Mouse (Mus musculus): ENCODE data around the gene Gm27027. TPM values are rescaled to one million over a fixed set of nuclear protein-coding genes. Genes with fewer than 3 reads are reported as not detected.
A peak's percentile ranks its signal among the peaks of the same experiment; 100 is the strongest.

Gm27027 gene
- polyA plus RNA-seq, 1 experiment = not detected

DNA sequence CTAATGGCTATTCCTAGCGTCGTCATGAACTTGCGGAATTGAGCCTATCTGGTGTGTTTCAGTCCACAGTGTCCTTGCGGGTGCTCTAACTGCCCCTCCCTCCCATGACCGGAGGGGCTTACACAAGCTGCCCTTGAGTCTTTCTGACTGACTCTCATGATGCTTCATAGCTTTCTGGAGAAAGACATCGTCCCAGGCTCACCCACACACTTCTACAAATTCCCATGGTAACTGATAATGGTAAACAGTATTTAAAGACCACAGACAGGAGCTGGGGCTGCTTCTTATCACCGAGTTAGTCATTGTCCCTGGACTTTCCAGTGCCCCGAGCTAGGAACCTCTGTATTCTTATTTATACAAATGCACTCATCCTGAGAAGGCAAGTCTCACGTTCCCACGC, 67.3 kb downstream of the Gm27027 start:
- Histone ChIP-seq H3K36me3 (ENCODE audit: control insufficient read depth, insufficient read depth, low read length, poor library complexity, severe bottlenecking) (no peaks in the 10 kb centered on the region), H3K27me3 (ENCODE audit: control insufficient read depth, insufficient read depth, low read length, poor library complexity, severe bottlenecking) (no peaks in the 10 kb centered on the region; the same call in 1 of the 2 replicates), H3K9ac (ENCODE audit: low read depth, poor library complexity, severe bottlenecking) (no peak overlapping the region), H3K9me3 (replicated peaks; ENCODE audit: control insufficient read depth, insufficient read depth, low read length, poor library complexity, severe bottlenecking) (no peaks in the 10 kb centered on the region), H3K4me1 (ENCODE audit: control insufficient read depth, insufficient read depth, low read length) (peaks cover 7% of the 10 kb centered on the region), H3K4me3 (ENCODE audit: low read depth, low read length) (no peak overlapping the region), H3K27ac (ENCODE audit: insufficient read depth, low read length) (peak overlapping the region; percentile 84; the same call in 1 of the 2 replicates)
- peak; percentile 23; the same call in 1 of the 2 replicates for TF ChIP-seq EP300 (IDR thresholded peaks at IDR 0.05; ENCODE audit: insufficient read depth, low read depth, low read length)
- no peak for TF ChIP-seq POLR2A (IDR thresholded peaks at IDR 0.05; ENCODE audit: insufficient read depth, low read length)
- TF ChIP-seq CTCF (IDR thresholded peaks at IDR 0.05; ENCODE audit: low read depth, low read length) = no peak

DNA sequence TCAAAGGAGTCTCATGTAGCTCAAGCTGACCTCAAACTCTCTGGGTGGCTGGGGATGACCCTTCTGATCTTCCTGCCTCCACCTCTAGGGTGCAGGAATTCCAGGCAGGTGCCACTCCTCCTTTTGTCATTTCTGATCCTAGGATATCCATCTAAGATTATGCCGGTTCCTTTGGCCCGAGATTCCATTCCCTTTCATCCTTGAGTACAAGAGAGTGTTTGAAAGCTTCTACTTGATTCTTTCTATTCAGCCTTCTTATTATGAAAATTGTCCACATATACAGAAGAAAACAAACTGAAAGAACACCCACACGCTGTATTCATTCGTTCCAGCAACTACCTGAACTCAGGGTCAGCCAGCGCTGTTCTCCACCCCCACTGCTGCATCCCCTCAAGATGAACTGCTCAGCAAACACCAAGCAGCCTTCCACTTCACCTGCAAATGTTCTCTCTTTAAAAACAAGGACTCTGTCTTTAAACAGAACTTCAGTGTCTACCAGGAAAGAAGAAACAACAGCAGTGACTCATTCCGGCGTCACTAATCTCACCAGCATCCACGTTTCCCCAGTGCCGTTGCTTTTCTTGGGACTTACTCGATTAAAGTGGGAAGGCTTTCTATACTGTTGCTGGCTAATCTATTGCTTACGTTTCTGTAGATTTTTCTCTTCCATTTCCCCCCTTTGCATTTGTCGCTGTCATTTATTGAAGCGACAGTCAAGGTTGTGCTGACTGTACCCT, 68.3 kb downstream of the Gm27027 start:
- peak overlapping the region; percentile 84 for H3K27ac ChIP-seq (ENCODE audit: insufficient read depth, low read length)

DNA sequence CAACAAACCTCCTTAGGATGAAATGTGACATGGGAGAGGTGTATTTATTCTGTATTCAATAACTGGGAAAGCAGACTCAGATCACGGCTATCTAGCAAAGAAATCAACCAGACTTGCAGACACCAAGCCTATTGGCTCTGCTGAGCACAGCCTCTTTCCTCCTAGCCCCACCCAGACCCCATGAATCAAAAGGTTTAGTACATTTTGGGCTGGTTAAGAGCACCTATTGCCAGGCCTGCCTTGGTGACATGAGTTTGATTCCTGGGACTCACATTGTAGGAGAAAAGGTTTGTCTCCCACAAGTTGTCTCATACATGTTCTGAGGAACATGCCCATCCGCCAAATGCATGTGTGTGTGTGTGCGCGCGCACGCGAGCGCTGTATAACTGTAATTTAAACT, 70.0 kb downstream of the Gm27027 start:
- H3K9ac ChIP-seq (ENCODE audit: low read depth, poor library complexity, severe bottlenecking) = no peak overlapping the region
- H3K4me3 ChIP-seq (ENCODE audit: low read depth, low read length) = no peak overlapping the region
- H3K27ac ChIP-seq (ENCODE audit: insufficient read depth, low read length) = no peak overlapping the region
- H3K36me3 ChIP-seq (ENCODE audit: control insufficient read depth, insufficient read depth, low read length, poor library complexity, severe bottlenecking) = no peaks in the 10 kb centered on the region
- H3K27me3 ChIP-seq (ENCODE audit: control insufficient read depth, insufficient read depth, low read length, poor library complexity, severe bottlenecking) = no peaks in the 10 kb centered on the region
- TF ChIP-seq POLR2A (IDR thresholded peaks at IDR 0.05; ENCODE audit: insufficient read depth, low read length) = no peak
- TF ChIP-seq CTCF (IDR thresholded peaks at IDR 0.05; ENCODE audit: low read depth, low read length) = no peak
- no peak for TF ChIP-seq EP300 (IDR thresholded peaks at IDR 0.05; ENCODE audit: insufficient read depth, low read depth, low read length)
- H3K4me1 ChIP-seq (ENCODE audit: control insufficient read depth, insufficient read depth, low read length) = peaks cover 7% of the 10 kb centered on the region
- H3K9me3 ChIP-seq (replicated peaks; ENCODE audit: control insufficient read depth, insufficient read depth, low read length, poor library complexity, severe bottlenecking) = no peaks in the 10 kb centered on the region

More for the DNA sequence above, 68.3 kb downstream of the Gm27027 start:
- H3K4me1 ChIP-seq (ENCODE audit: control insufficient read depth, insufficient read depth, low read length) = peaks cover 7% of the 10 kb centered on the region
- no peaks in the 10 kb centered on the region for H3K36me3 ChIP-seq (ENCODE audit: control insufficient read depth, insufficient read depth, low read length, poor library complexity, severe bottlenecking)
- TF ChIP-seq POLR2A (IDR thresholded peaks at IDR 0.05; ENCODE audit: insufficient read depth, low read length) (no peak), EP300 (IDR thresholded peaks at IDR 0.05; ENCODE audit: insufficient read depth, low read depth, low read length) (peak; percentile 86), CTCF (IDR thresholded peaks at IDR 0.05; ENCODE audit: low read depth, low read length) (no peak)
- no peaks in the 10 kb centered on the region for H3K9me3 ChIP-seq (replicated peaks; ENCODE audit: control insufficient read depth, insufficient read depth, low read length, poor library complexity, severe bottlenecking)
- no peak overlapping the region for H3K9ac ChIP-seq (ENCODE audit: low read depth, poor library complexity, severe bottlenecking)
- no peak overlapping the region for H3K4me3 ChIP-seq (ENCODE audit: low read depth, low read length)
- H3K27me3 ChIP-seq (ENCODE audit: control insufficient read depth, insufficient read depth, low read length, poor library complexity, severe bottlenecking) = no peaks in the 10 kb centered on the region; the same call in 1 of the 2 replicates

DNA sequence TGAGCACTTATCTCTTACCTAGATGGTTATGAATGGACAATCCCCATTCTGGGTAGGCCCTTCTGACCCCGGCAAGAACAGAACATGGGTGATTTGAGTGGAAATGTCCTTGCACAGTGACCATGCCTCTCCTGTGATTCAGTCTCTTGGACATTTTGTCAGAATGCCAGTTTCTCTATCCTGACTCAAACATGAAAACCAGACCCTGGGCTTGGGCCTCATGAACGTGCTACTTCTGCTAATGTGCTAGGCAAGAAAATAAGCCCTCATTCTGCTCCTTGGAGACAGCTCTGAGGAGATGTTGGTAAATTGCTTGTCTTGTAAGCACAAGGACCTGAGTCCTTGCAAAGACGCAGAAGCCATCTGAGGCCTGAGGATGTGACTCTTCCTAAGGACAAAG, 77.1 kb downstream of the Gm27027 start:
- H3K9me3 ChIP-seq (replicated peaks; ENCODE audit: control insufficient read depth, insufficient read depth, low read length, poor library complexity, severe bottlenecking) = no peaks in the 10 kb centered on the region
- no peak overlapping the region for H3K4me3 ChIP-seq (ENCODE audit: low read depth, low read length)
- no peaks in the 10 kb centered on the region for H3K4me1 ChIP-seq (ENCODE audit: control insufficient read depth, insufficient read depth, low read length)
- no peaks in the 10 kb centered on the region for H3K36me3 ChIP-seq (ENCODE audit: control insufficient read depth, insufficient read depth, low read length, poor library complexity, severe bottlenecking)
- TF ChIP-seq CTCF (IDR thresholded peaks at IDR 0.05; ENCODE audit: low read depth, low read length) (no peak), POLR2A (IDR thresholded peaks at IDR 0.05; ENCODE audit: insufficient read depth, low read length) (no peak), EP300 (IDR thresholded peaks at IDR 0.05; ENCODE audit: insufficient read depth, low read depth, low read length) (no peak)
- H3K27me3 ChIP-seq (ENCODE audit: control insufficient read depth, insufficient read depth, low read length, poor library complexity, severe bottlenecking) = no peaks in the 10 kb centered on the region
- no peak overlapping the region for H3K9ac ChIP-seq (ENCODE audit: low read depth, poor library complexity, severe bottlenecking)
- no peak overlapping the region for H3K27ac ChIP-seq (ENCODE audit: insufficient read depth, low read length)

- Histone ChIP-seq H3K36me3 (ENCODE audit: control insufficient read depth, insufficient read depth, low read length, poor library complexity, severe bottlenecking) (no peaks in the 10 kb centered on the region), H3K27me3 (ENCODE audit: control insufficient read depth, insufficient read depth, low read length, poor library complexity, severe bottlenecking) (no peaks in the 10 kb centered on the region), H3K4me1 (ENCODE audit: control insufficient read depth, insufficient read depth, low read length) (no peaks in the 10 kb centered on the region), H3K9ac (ENCODE audit: low read depth, poor library complexity, severe bottlenecking) (no peak overlapping the region), H3K9me3 (replicated peaks; ENCODE audit: control insufficient read depth, insufficient read depth, low read length, poor library complexity, severe bottlenecking) (no peaks in the 10 kb centered on the region), H3K4me3 (ENCODE audit: low read depth, low read length) (no peak overlapping the region), H3K27ac (ENCODE audit: insufficient read depth, low read length) (no peak overlapping the region)
- TF ChIP-seq POLR2A (IDR thresholded peaks at IDR 0.05; ENCODE audit: insufficient read depth, low read length) (no peak), EP300 (IDR thresholded peaks at IDR 0.05; ENCODE audit: insufficient read depth, low read depth, low read length) (no peak), CTCF (IDR thresholded peaks at IDR 0.05; ENCODE audit: low read depth, low read length) (no peak)
These were observed 82.6 kb downstream of the Gm27027 start for GRCm38 (mm10) chr2:93913552-93913951.

DNA sequence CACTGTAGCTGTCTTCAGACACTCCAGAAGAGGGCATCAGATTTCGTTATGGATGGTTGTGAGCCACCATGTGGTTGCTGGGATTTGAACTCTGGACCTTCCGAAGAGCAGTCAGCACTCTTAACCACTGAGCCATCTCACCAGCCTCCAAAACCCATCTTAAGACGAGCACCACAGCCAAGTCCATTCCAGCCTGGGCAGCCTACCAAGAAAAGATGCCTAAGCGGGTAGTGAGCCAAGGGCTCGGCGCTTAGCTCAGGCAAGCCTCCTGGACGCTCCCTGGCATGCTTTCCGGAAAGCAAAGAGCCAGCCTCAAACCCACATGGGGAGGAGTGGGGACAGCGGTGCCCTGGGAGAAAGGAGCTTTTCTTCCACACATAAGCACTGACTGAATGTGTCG, 84.2 kb downstream of the Gm27027 start:
- Histone ChIP-seq H3K9me3 (replicated peaks; ENCODE audit: control insufficient read depth, insufficient read depth, low read length, poor library complexity, severe bottlenecking) (no peaks in the 10 kb centered on the region), H3K27ac (ENCODE audit: insufficient read depth, low read length) (no peak overlapping the region), H3K36me3 (ENCODE audit: control insufficient read depth, insufficient read depth, low read length, poor library complexity, severe bottlenecking) (no peaks in the 10 kb centered on the region), H3K4me1 (ENCODE audit: control insufficient read depth, insufficient read depth, low read length) (peaks cover 2% of the 10 kb centered on the region), H3K27me3 (ENCODE audit: control insufficient read depth, insufficient read depth, low read length, poor library complexity, severe bottlenecking) (no peaks in the 10 kb centered on the region), H3K4me3 (ENCODE audit: low read depth, low read length) (no peak overlapping the region), H3K9ac (ENCODE audit: low read depth, poor library complexity, severe bottlenecking) (no peak overlapping the region)
- TF ChIP-seq POLR2A (IDR thresholded peaks at IDR 0.05; ENCODE audit: insufficient read depth, low read length) (no peak), EP300 (IDR thresholded peaks at IDR 0.05; ENCODE audit: insufficient read depth, low read depth, low read length) (no peak), CTCF (IDR thresholded peaks at IDR 0.05; ENCODE audit: low read depth, low read length) (no peak)
